In genomic region chrX:153724400-153724799, GRCm38 (mm10) we compare ENCODE assay signal across 8 mouse cellular contexts. TPM values are rescaled to one million over a fixed set of nuclear protein-coding genes. Genes with fewer than 3 reads are reported as not detected.
DNase-seq lines count a peak whose midpoint lies in the region; ATAC-seq and TF ChIP-seq lines count a peak whose summit lies in the region.

No protein-coding gene starts in this region.

- no peak overlapping the region for H3K27ac ChIP-seq in embryonic facial prominence, embryonic 11.5 days (replicated peaks; ENCODE audit: low read depth, low read length)
- peak overlapping the region; percentile 89 for H3K27ac ChIP-seq in limb, embryonic 10.5 days
- no peak overlapping the region for H3K27ac ChIP-seq in neural tube, embryonic 14.5 days (ENCODE audit: low read depth, low read length)

- no peaks in the 10 kb centered on the region for H3K27me3 ChIP-seq in C2C12 (ENCODE audit: control insufficient read depth, insufficient read depth, insufficient read length)
- no peaks in the 10 kb centered on the region for H3K27me3 ChIP-seq in embryonic facial prominence, embryonic 11.5 days (ENCODE audit: control insufficient read depth, insufficient read depth, low read length)
- H3K27me3 ChIP-seq in limb, embryonic 10.5 days (ENCODE audit: low read depth, poor library complexity, severe bottlenecking), result peaks cover 10% of the 10 kb centered on the region; the same call in 1 of the 2 replicates
- H3K27me3 ChIP-seq in neural tube, embryonic 14.5 days (ENCODE audit: control insufficient read depth, insufficient read depth, low read length), result no peaks in the 10 kb centered on the region

- no peaks in the 10 kb centered on the region for H3K4me1 ChIP-seq in embryonic facial prominence, embryonic 11.5 days (ENCODE audit: control insufficient read depth, insufficient read depth, low read length)
- H3K4me1 ChIP-seq in limb, embryonic 10.5 days, result no peaks in the 10 kb centered on the region
- H3K4me1 ChIP-seq in neural tube, embryonic 14.5 days (ENCODE audit: control insufficient read depth, insufficient read depth, low read length), result no peaks in the 10 kb centered on the region

- no peak overlapping the region for H3ac ChIP-seq in C2C12 (ENCODE audit: control insufficient read depth, insufficient read length, low read depth)

- peak overlapping the region; percentile 32 for H3K4me2 ChIP-seq in embryonic facial prominence, embryonic 11.5 days (ENCODE audit: low read depth, low read length)
- H3K4me2 ChIP-seq in neural tube, embryonic 14.5 days (ENCODE audit: low read depth, low read length), result peak overlapping the region; percentile 55

- H3K36me3 ChIP-seq in C2C12 (ENCODE audit: control insufficient read depth, insufficient read depth), result no peaks in the 10 kb centered on the region
- H3K36me3 ChIP-seq in embryonic facial prominence, embryonic 11.5 days (replicated peaks; ENCODE audit: control insufficient read depth, insufficient read depth, low read depth, low read length), result no peaks in the 10 kb centered on the region
- H3K36me3 ChIP-seq in limb, embryonic 10.5 days, result peaks cover 9% of the 10 kb centered on the region; the same call in 1 of the 2 replicates
- H3K36me3 ChIP-seq in neural tube, embryonic 14.5 days (ENCODE audit: control insufficient read depth, insufficient read depth, low read length), result no peaks in the 10 kb centered on the region

- peak; percentile 15 to 19 for DNase-seq in cerebellum, adult 18-20 months
- DNase-seq in embryonic facial prominence, embryonic 11.5 days (ENCODE audit: low spot score), result peak; percentile 71
- peak; percentile 30 for DNase-seq in limb, embryonic 10.5 days (ENCODE audit: low spot score)
- no peak for DNase-seq in adrenal gland, postnatal 36 days
- DNase-seq in frontal cortex, adult 2 months (ENCODE audit: extremely low spot score in 1 of 2, low spot score in 1 of 2), result no peak

- peak overlapping the region; percentile 22; the same call in 1 of the 2 replicates for H3K9ac ChIP-seq in embryonic facial prominence, embryonic 11.5 days (replicated peaks; ENCODE audit: low read length)
- H3K9ac ChIP-seq in neural tube, embryonic 14.5 days (replicated peaks; ENCODE audit: low read depth, low read length), result no peak overlapping the region

- H3K4me3 ChIP-seq in C2C12 (ENCODE audit: insufficient read depth, poor library complexity, severe bottlenecking), result peak overlapping the region; percentile 42
- peak overlapping the region; percentile 47 for H3K4me3 ChIP-seq in embryonic facial prominence, embryonic 11.5 days (ENCODE audit: low read depth, low read length)
- peak overlapping the region; percentile 59 for H3K4me3 ChIP-seq in limb, embryonic 10.5 days
- H3K4me3 ChIP-seq in neural tube, embryonic 14.5 days (ENCODE audit: low read depth, low read length), result peak overlapping the region; percentile 44

- peaks cover 32% of the 10 kb centered on the region for H3K79me3 ChIP-seq in C2C12 (ENCODE audit: low read depth)

- ATAC-seq in cerebellum, adult (ENCODE audit: insufficient number of reproducible peaks, low FRiP score, low TSS enrichment), result no peak
- peak; percentile 76; the same call in 1 of the 2 replicates for ATAC-seq in embryonic facial prominence, embryonic 11.5 days (replicated peaks; ENCODE audit: insufficient number of reproducible peaks, low FRiP score, low TSS enrichment, low read depth)
- ATAC-seq in neural tube, embryonic 14.5 days (ENCODE audit: low read depth), result no peak; the same call in 1 of the 2 replicates

- H3K79me2 ChIP-seq in C2C12 (ENCODE audit: control insufficient read depth, insufficient read depth), result peaks cover 45% of the 10 kb centered on the region

- 32% methylated on average over 3 of the region's 3 CpGs for WGBS in embryonic facial prominence, embryonic 11.5 days
- 38% methylated on average over 3 of the region's 3 CpGs for WGBS in limb, embryonic 10.5 days
- WGBS in neural tube, embryonic 14.5 days, result 27% methylated on average over 3 of the region's 3 CpGs

- TF ChIP-seq CTCF in C2C12 (IDR thresholded peaks at IDR 0.05; ENCODE audit: control insufficient read depth, insufficient read depth, insufficient read length), result no peak

- no peaks in the 10 kb centered on the region for H3K9me3 ChIP-seq in embryonic facial prominence, embryonic 11.5 days (replicated peaks; ENCODE audit: control insufficient read depth, low read length)
- H3K9me3 ChIP-seq in limb, embryonic 10.5 days (replicated peaks), result no peaks in the 10 kb centered on the region
- no peaks in the 10 kb centered on the region for H3K9me3 ChIP-seq in neural tube, embryonic 14.5 days (ENCODE audit: control insufficient read depth, low read length)

TF ChIP-seq in C2C12, 6 proteins besides CTCF, POLR2A, EP300 and RAD21:
- TF ChIP-seq MAX (IDR thresholded peaks at IDR 0.05) (no peak), USF1 (IDR thresholded peaks at IDR 0.05; ENCODE audit: low read depth) (no peak), CEBPB (IDR thresholded peaks at IDR 0.05; ENCODE audit: low read depth) (no peak), MYOD1 (IDR thresholded peaks at IDR 0.05; ENCODE audit: control insufficient read depth, insufficient read length, low read depth) (no peak), MYOG (IDR thresholded peaks at IDR 0.05; ENCODE audit: control insufficient read depth, extremely low read depth, insufficient read length) (no peak), FOSL1 (IDR thresholded peaks at IDR 0.05; ENCODE audit: insufficient read depth, low read length, poor library complexity, severe bottlenecking) (no peak)

RNA-seq across cellular contexts. Expression of gene Nbdy, which starts 1.0 kb away (rescaled TPM):
- polyA plus RNA-seq in C2C12 (2012; fragmentation: generic; extraction: Trizol), result 58.2 TPM
- 88.4 and 100 TPM in 2 replicates for polyA plus RNA-seq in embryonic facial prominence, embryonic 11.5 days (2014; fragmentation: Nextera tagmentation; extraction: Ambion mirVana)
- 66.6 and 73.0 TPM in 2 replicates for polyA plus RNA-seq in limb, embryonic 10.5 days (2016; fragmentation: Nextera tagmentation; extraction: Ambion mirVana)
- polyA plus RNA-seq in neural tube, embryonic 14.5 days (2014; fragmentation: Nextera tagmentation; extraction: Ambion mirVana), result 142 and 161 TPM in 2 replicates
- 10 to 100 TPM; 68.0 to 69.1 TPM for total RNA-seq in adrenal gland, postnatal 36 days (2021)
- polyA plus RNA-seq in frontal cortex, adult 2 months (2012; rRNA removed), result 82.4 and 95.9 TPM in 2 replicates

RNA-seq across cellular contexts. Expression of gene Kctd12b, which starts 28.2 kb away (rescaled TPM):
- polyA plus RNA-seq in C2C12 (2012; fragmentation: generic; extraction: Trizol), result 0.08 TPM
- 8.3 TPM in 2 replicates for polyA plus RNA-seq in embryonic facial prominence, embryonic 11.5 days (2014; fragmentation: Nextera tagmentation; extraction: Ambion mirVana)
- polyA plus RNA-seq in limb, embryonic 10.5 days (2016; fragmentation: Nextera tagmentation; extraction: Ambion mirVana), result 2.0 and 3.0 TPM in 2 replicates
- 1.8 and 3.1 TPM in 2 replicates for polyA plus RNA-seq in neural tube, embryonic 14.5 days (2014; fragmentation: Nextera tagmentation; extraction: Ambion mirVana)
- 10 to 100 TPM in 1 of 2 experiments, 1 to 10 TPM in 1; 8.9 to 13.3 TPM for total RNA-seq in adrenal gland, postnatal 36 days (2021)
- 2.6 and 3.5 TPM in 2 replicates for polyA plus RNA-seq in frontal cortex, adult 2 months (2012; rRNA removed)

Comparison
In these comparisons a context has a peak if more than half of its experiments do, and no peak if none do; other contexts are left out.
1. DNase-seq: peak in cerebellum, adult 18-20 months (2 of 2), embryonic facial prominence, embryonic 11.5 days (single experiment) and limb, embryonic 10.5 days (single experiment); none in adrenal gland, postnatal 36 days (0 of 2) and frontal cortex, adult 2 months (0 of 2).
2. Peak in every context shown above with its lines, with median percentiles within 50 percentile points of each other: H3K4me3 ChIP-seq.